Mouse (Mus musculus): ENCODE data around the gene Tada2a. TPM values are rescaled to one million over a fixed set of nuclear protein-coding genes. Genes with fewer than 3 reads are reported as not detected.
A peak's percentile ranks its signal among the peaks of the same experiment; 100 is the strongest.

Tada2a gene
- total and polyA plus RNA-seq, 2 experiments from 2014 or later = 20.3 to 25.9 TPM

DNA sequence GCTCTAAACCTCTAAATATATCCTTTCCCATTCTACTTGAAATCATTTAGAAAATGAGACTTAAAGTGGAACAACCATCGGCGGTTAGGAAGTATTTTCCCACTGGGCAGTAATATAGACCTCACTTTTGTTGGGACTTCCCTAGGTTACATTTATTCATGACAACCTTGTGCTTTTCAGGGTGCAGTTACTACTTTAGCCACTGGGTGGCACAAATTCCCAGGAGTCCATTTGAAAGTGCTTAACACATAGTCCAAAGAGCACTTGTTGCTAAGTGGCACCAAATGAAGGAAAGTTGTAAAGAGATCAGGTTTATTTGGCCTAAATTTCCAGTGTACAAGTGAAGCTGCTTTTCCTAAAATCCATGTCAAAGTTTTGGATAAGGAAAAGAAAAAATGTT is 12.4 kb upstream of the Tada2a start:
- H3K4me1 ChIP-seq (ENCODE audit: insufficient read depth, low read length) = no peaks in the 10 kb centered on the region
- no peaks in the 10 kb centered on the region for H3K27me3 ChIP-seq (ENCODE audit: insufficient read depth, low read length)
- DNase-seq (ENCODE audit: low spot score) = peak; percentile 74
- no peaks in the 10 kb centered on the region for H3K9me3 ChIP-seq (ENCODE audit: low read length)
- H3K4me3 ChIP-seq (ENCODE audit: low read depth, low read length) = no peak overlapping the region
- ATAC-seq (ENCODE audit: low FRiP score) = no peak
- WGBS = 53% methylated on average over 2 of the region's 2 CpGs
- no peaks in the 10 kb centered on the region for H3K36me3 ChIP-seq (ENCODE audit: insufficient read depth, low read length)
- TF ChIP-seq CTCF (IDR thresholded peaks at IDR 0.05) = peak; percentile 83
- no peak overlapping the region for H3K27ac ChIP-seq (ENCODE audit: low read depth, low read length)
- H3K4me2 ChIP-seq (ENCODE audit: low read depth, low read length, poor library complexity, severe bottlenecking) = no peak overlapping the region
- H3K9ac ChIP-seq (replicated peaks; ENCODE audit: low read length, poor library complexity, severe bottlenecking) = no peak overlapping the region

DNA sequence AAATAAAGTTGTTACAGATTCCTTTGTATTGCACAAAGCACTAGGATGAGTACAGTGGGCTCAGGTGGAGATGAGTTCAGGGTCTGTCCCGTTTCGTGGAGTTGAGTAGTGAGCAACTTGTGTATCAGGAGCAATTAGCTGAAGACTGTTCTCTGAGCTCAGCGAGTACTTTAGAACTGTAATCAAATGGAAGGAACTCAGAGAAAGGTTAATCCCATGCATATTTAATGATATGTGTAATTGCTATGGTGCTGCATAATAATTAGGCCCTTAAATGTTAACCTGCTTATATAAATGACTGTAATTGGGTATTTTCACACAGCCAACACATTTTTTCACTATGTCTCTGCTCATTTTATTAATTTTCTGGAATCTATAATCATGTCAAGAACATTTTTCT is 7.1 kb upstream of the Tada2a start:
- Histone ChIP-seq H3K9ac (replicated peaks; ENCODE audit: low read length, poor library complexity, severe bottlenecking) (no peak overlapping the region), H3K36me3 (ENCODE audit: insufficient read depth, low read length) (no peaks in the 10 kb centered on the region), H3K27me3 (ENCODE audit: insufficient read depth, low read length) (no peaks in the 10 kb centered on the region), H3K4me3 (ENCODE audit: low read depth, low read length) (no peak overlapping the region), H3K27ac (ENCODE audit: low read depth, low read length) (no peak overlapping the region), H3K4me1 (ENCODE audit: insufficient read depth, low read length) (no peaks in the 10 kb centered on the region; the same call in 1 of the 2 replicates), H3K9me3 (ENCODE audit: low read length) (no peaks in the 10 kb centered on the region), H3K4me2 (ENCODE audit: low read depth, low read length, poor library complexity, severe bottlenecking) (no peak overlapping the region)
- 69% methylated on average over 3 of the region's 3 CpGs for WGBS
- TF ChIP-seq CTCF (IDR thresholded peaks at IDR 0.05) = no peak
- no peak for DNase-seq (ENCODE audit: low spot score)
- ATAC-seq (ENCODE audit: low FRiP score) = no peak

DNA sequence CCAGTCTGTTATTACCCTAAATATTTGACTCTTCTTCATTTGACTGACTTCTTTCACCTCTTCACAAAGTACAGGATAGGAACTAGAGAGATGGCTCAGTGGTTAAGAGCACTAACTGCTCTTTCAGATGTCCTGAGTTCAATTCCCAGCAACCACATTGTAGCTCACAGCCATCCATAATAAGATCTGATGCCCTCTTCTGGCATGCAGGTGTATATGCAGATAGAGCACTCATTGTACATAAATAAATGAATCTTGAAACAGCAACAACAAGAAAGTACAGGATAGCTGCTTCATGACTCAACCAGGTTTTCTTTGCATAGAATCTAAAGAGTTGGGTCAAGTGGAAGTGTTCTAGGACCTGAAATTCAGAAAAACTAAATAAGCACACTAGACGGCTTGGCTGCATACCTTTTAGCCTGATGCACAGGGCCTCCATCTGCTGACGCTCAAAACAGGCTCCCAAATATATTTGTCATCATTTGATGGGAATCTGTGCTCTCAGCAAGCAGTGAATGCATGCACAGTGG is 5.0 kb upstream of the Tada2a start:
- H3K9me3 ChIP-seq (ENCODE audit: low read length) = no peaks in the 10 kb centered on the region
- H3K4me1 ChIP-seq (ENCODE audit: insufficient read depth, low read length) = peaks cover 3% of the 10 kb centered on the region; the same call in 1 of the 2 replicates
- H3K27ac ChIP-seq (ENCODE audit: low read depth, low read length) = no peak overlapping the region
- ATAC-seq (ENCODE audit: low FRiP score) (no peak), DNase-seq (ENCODE audit: low spot score) (no peak)
- peak; percentile 40; the same call in 1 of the 2 replicates for TF ChIP-seq CTCF (IDR thresholded peaks at IDR 0.05)
- no peaks in the 10 kb centered on the region for H3K27me3 ChIP-seq (ENCODE audit: insufficient read depth, low read length)
- H3K4me3 ChIP-seq (ENCODE audit: low read depth, low read length) = no peak overlapping the region
- no peaks in the 10 kb centered on the region for H3K36me3 ChIP-seq (ENCODE audit: insufficient read depth, low read length)
- WGBS = 97% methylated on average over 2 of the region's 2 CpGs
- H3K4me2 ChIP-seq (ENCODE audit: low read depth, low read length, poor library complexity, severe bottlenecking) = no peak overlapping the region
- H3K9ac ChIP-seq (replicated peaks; ENCODE audit: low read length, poor library complexity, severe bottlenecking) = no peak overlapping the region

DNA sequence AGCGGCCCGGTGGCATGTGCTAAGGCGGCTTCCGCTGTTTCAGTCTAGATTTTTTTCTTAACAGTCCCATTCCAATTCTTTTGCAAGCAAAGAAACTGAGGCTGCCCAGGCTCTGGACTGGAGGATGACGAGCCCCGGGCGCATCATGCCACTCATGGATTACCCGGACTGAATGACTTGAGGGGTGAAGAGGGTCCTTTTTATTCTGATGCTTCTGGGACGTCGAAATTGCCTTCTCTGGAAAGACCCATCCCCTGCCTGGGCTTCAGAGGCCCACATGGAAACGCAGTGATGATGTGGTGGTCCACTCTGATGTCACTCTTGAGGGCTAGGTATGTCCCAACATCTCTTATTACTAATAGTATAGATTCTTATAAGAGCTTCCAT is 392 bp upstream of the Tada2a start:
- Histone ChIP-seq H3K27ac (ENCODE audit: low read depth, low read length) (peak overlapping the region; percentile 51), H3K9me3 (ENCODE audit: low read length) (no peaks in the 10 kb centered on the region), H3K27me3 (ENCODE audit: insufficient read depth, low read length) (no peaks in the 10 kb centered on the region), H3K4me3 (ENCODE audit: low read depth, low read length) (peak overlapping the region; percentile 73), H3K4me1 (ENCODE audit: insufficient read depth, low read length) (peaks cover 3% of the 10 kb centered on the region; the same call in 1 of the 2 replicates), H3K4me2 (ENCODE audit: low read depth, low read length, poor library complexity, severe bottlenecking) (peak overlapping the region; percentile 75), H3K9ac (replicated peaks; ENCODE audit: low read length, poor library complexity, severe bottlenecking) (peak overlapping the region; percentile 74), H3K36me3 (ENCODE audit: insufficient read depth, low read length) (peaks cover 4% of the 10 kb centered on the region; the same call in 1 of the 2 replicates)
- ATAC-seq (ENCODE audit: low FRiP score) (peak; percentile 53), DNase-seq (ENCODE audit: low spot score) (peak; percentile 17)
- 3% methylated on average over 11 of the region's 11 CpGs for WGBS
- TF ChIP-seq CTCF (IDR thresholded peaks at IDR 0.05) = no peak

DNA sequence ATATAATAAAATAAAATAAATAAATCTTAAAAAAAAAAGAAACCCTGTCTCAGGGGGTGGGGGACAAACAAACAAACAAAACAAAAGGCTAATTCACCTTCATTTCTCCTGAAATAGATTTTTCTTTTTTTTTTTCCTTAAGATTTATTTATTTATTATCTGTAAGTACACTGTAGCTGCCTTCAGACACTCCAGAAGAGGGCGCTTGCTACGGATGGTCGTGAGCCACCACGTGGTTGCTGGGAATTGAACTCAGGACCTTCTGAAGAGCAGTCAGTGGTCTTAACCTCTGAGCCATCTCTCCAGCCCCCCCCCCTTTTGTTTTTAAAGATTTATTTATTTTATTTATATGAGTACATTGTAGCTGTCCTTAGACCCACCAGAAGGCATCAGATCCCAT is 1.4 kb downstream of the Tada2a start:
- H3K4me2 ChIP-seq (ENCODE audit: low read depth, low read length, poor library complexity, severe bottlenecking) = no peak overlapping the region
- DNase-seq (ENCODE audit: low spot score) = no peak
- peaks cover 10% of the 10 kb centered on the region; the same call in 1 of the 2 replicates for H3K36me3 ChIP-seq (ENCODE audit: insufficient read depth, low read length)
- H3K27me3 ChIP-seq (ENCODE audit: insufficient read depth, low read length) = no peaks in the 10 kb centered on the region
- TF ChIP-seq CTCF (IDR thresholded peaks at IDR 0.05) = peak; percentile 44
- H3K4me1 ChIP-seq (ENCODE audit: insufficient read depth, low read length) = peaks cover 3% of the 10 kb centered on the region; the same call in 1 of the 2 replicates
- no peak for ATAC-seq (ENCODE audit: low FRiP score)
- H3K9me3 ChIP-seq (ENCODE audit: low read length) = no peaks in the 10 kb centered on the region
- H3K27ac ChIP-seq (ENCODE audit: low read depth, low read length) = no peak overlapping the region
- 80% methylated on average over 4 of the region's 4 CpGs for WGBS
- no peak overlapping the region; the same call in 1 of the 2 replicates for H3K4me3 ChIP-seq (ENCODE audit: low read depth, low read length)
- no peak overlapping the region for H3K9ac ChIP-seq (replicated peaks; ENCODE audit: low read length, poor library complexity, severe bottlenecking)

DNA sequence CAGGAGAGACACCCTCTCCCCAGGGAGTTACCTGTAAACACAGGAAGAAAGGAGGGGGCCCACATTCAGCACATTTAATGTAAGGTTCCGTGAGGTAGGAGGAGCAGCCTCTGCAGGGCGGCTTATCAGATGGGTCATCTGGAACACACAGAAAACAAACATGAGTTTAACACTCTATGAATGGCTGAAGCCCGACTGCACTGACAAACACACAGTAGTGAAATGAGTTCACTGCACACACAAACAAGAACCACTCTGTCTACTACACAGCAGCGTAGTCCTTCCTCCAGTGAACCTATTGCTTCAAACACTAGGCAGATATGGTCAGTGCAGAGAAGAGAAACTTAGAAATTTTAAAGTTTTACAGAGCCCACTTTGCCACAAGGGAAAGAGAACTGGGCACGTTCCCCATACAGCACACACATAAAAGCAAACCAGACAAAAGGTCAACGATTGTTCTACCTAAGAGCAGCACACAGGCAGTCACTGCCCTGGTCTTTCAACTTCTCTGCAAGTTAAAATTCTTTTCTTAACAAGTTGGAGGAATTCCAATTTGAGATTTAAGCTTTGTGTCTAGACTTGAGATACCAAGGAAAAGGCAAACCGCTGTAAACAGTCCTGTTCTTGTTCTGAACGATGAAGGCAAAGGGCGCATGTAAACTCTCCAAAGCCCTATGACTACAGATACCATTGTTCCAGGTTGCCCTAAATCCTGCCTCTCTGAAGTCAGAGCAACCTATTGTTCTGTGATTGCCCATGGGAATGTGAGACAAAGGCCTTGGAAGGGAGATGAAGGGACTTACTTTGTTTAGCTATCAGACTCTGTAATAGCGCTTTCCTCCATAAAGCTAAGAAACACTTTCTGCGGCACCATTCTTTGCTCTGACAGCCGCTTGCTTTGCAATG is 8.1 kb downstream of the Tada2a start:
- WGBS = 72% methylated on average over 12 of the region's 12 CpGs
- H3K9ac ChIP-seq (replicated peaks; ENCODE audit: low read length, poor library complexity, severe bottlenecking) = no peak overlapping the region
- TF ChIP-seq CTCF (IDR thresholded peaks at IDR 0.05) = no peak
- peaks cover 25% of the 10 kb centered on the region for H3K36me3 ChIP-seq (ENCODE audit: insufficient read depth, low read length)
- H3K4me1 ChIP-seq (ENCODE audit: insufficient read depth, low read length) = no peaks in the 10 kb centered on the region
- H3K4me3 ChIP-seq (ENCODE audit: low read depth, low read length) = no peak overlapping the region
- H3K27ac ChIP-seq (ENCODE audit: low read depth, low read length) = no peak overlapping the region
- no peaks in the 10 kb centered on the region for H3K27me3 ChIP-seq (ENCODE audit: insufficient read depth, low read length)
- no peak overlapping the region for H3K4me2 ChIP-seq (ENCODE audit: low read depth, low read length, poor library complexity, severe bottlenecking)
- no peaks in the 10 kb centered on the region for H3K9me3 ChIP-seq (ENCODE audit: low read length)
- ATAC-seq (ENCODE audit: low FRiP score) (no peak), DNase-seq (ENCODE audit: low spot score) (no peak)
